Mouse (Mus musculus): Measurements from ENCODE around the gene Prdm1. TPM values are rescaled to one million over a fixed set of nuclear protein-coding genes. Genes with fewer than 3 reads are reported as not detected.

The Prdm1 gene
- polyA plus RNA-seq, 1 experiment from 2014 or later: 1.1 TPM

- H3K9me3 ChIP-seq (ENCODE audit: control insufficient read depth, low read length): no peaks in the 10 kb centered on the region
- no peak overlapping the region for H3K27ac ChIP-seq (ENCODE audit: low read depth, low read length)
- DNase-seq (ENCODE audit: low spot score, missing footprints) (no peak), ATAC-seq (ENCODE audit: low FRiP score) (no peak)
- no peak overlapping the region for H3K4me3 ChIP-seq (ENCODE audit: low read depth, low read length)
- no peak overlapping the region for H3K4me2 ChIP-seq
- H3K36me3 ChIP-seq (ENCODE audit: control insufficient read depth, insufficient read depth, low read length): no peaks in the 10 kb centered on the region
- H3K27me3 ChIP-seq (ENCODE audit: control insufficient read depth, insufficient read depth, low read length): peaks cover 20% of the 10 kb centered on the region
- peaks cover 10% of the 10 kb centered on the region; the same call in 1 of the 2 replicates for H3K4me1 ChIP-seq (ENCODE audit: control insufficient read depth, insufficient read depth, low read length)
- WGBS: 58% methylated on average over 2 of the region's 2 CpGs
- H3K9ac ChIP-seq (ENCODE audit: low read length): no peak overlapping the region
These were observed 74.2 kb downstream of the Prdm1 start for GRCm38 (mm10) chr10:44454111-44454510.

GRCm38 (mm10) chr10:44450835-44451234 lies 77.5 kb downstream of the Prdm1 start:
- Histone ChIP-seq H3K27ac (ENCODE audit: low read depth, low read length) (no peak overlapping the region), H3K4me2 (no peak overlapping the region), H3K4me1 (ENCODE audit: control insufficient read depth, insufficient read depth, low read length) (no peaks in the 10 kb centered on the region), H3K9ac (ENCODE audit: low read length) (no peak overlapping the region), H3K4me3 (ENCODE audit: low read depth, low read length) (no peak overlapping the region), H3K9me3 (ENCODE audit: control insufficient read depth, low read length) (no peaks in the 10 kb centered on the region), H3K36me3 (ENCODE audit: control insufficient read depth, insufficient read depth, low read length) (no peaks in the 10 kb centered on the region), H3K27me3 (ENCODE audit: control insufficient read depth, insufficient read depth, low read length) (peaks cover 3% of the 10 kb centered on the region)
- DNase-seq (ENCODE audit: low spot score, missing footprints) (no peak), ATAC-seq (ENCODE audit: low FRiP score) (no peak)
- 86% methylated on average over 2 of the region's 2 CpGs for WGBS

GRCm38 (mm10) chr10:44450108-44450507 lies 78.2 kb downstream of the Prdm1 start:
- WGBS: 75% methylated on average over 13 of the region's 13 CpGs
- H3K4me2 ChIP-seq: no peak overlapping the region
- H3K36me3 ChIP-seq (ENCODE audit: control insufficient read depth, insufficient read depth, low read length): no peaks in the 10 kb centered on the region
- H3K4me1 ChIP-seq (ENCODE audit: control insufficient read depth, insufficient read depth, low read length): no peaks in the 10 kb centered on the region
- H3K9ac ChIP-seq (ENCODE audit: low read length): no peak overlapping the region
- H3K4me3 ChIP-seq (ENCODE audit: low read depth, low read length): no peak overlapping the region
- ATAC-seq (ENCODE audit: low FRiP score) (no peak), DNase-seq (ENCODE audit: low spot score, missing footprints) (no peak)
- H3K27ac ChIP-seq (ENCODE audit: low read depth, low read length): no peak overlapping the region
- H3K27me3 ChIP-seq (ENCODE audit: control insufficient read depth, insufficient read depth, low read length): no peaks in the 10 kb centered on the region; the same call in 1 of the 2 replicates
- no peaks in the 10 kb centered on the region for H3K9me3 ChIP-seq (ENCODE audit: control insufficient read depth, low read length)

GRCm38 (mm10) chr10:44449666-44450065 lies 78.6 kb downstream of the Prdm1 start:
- WGBS: 61% methylated on average over 5 of the region's 5 CpGs
- Histone ChIP-seq H3K27ac (ENCODE audit: low read depth, low read length) (no peak overlapping the region), H3K9ac (ENCODE audit: low read length) (no peak overlapping the region), H3K4me2 (no peak overlapping the region), H3K27me3 (ENCODE audit: control insufficient read depth, insufficient read depth, low read length) (no peaks in the 10 kb centered on the region; the same call in 1 of the 2 replicates), H3K36me3 (ENCODE audit: control insufficient read depth, insufficient read depth, low read length) (no peaks in the 10 kb centered on the region), H3K9me3 (ENCODE audit: control insufficient read depth, low read length) (no peaks in the 10 kb centered on the region), H3K4me3 (ENCODE audit: low read depth, low read length) (no peak overlapping the region), H3K4me1 (ENCODE audit: control insufficient read depth, insufficient read depth, low read length) (no peaks in the 10 kb centered on the region)
- DNase-seq (ENCODE audit: low spot score, missing footprints) (no peak), ATAC-seq (ENCODE audit: low FRiP score) (no peak)

- Histone ChIP-seq H3K4me1 (ENCODE audit: control insufficient read depth, insufficient read depth, low read length) (no peaks in the 10 kb centered on the region), H3K9me3 (ENCODE audit: control insufficient read depth, low read length) (no peaks in the 10 kb centered on the region), H3K27me3 (ENCODE audit: control insufficient read depth, insufficient read depth, low read length) (no peaks in the 10 kb centered on the region), H3K4me3 (ENCODE audit: low read depth, low read length) (no peak overlapping the region), H3K36me3 (ENCODE audit: control insufficient read depth, insufficient read depth, low read length) (no peaks in the 10 kb centered on the region), H3K9ac (ENCODE audit: low read length) (no peak overlapping the region), H3K4me2 (no peak overlapping the region), H3K27ac (ENCODE audit: low read depth, low read length) (no peak overlapping the region)
- DNase-seq (ENCODE audit: low spot score, missing footprints) (no peak), ATAC-seq (ENCODE audit: low FRiP score) (no peak)
- 69% methylated on average over 12 of the region's 12 CpGs for WGBS
These were observed 80.1 kb downstream of the Prdm1 start for GRCm38 (mm10) chr10:44448165-44448564.

- no peak for DNase-seq (ENCODE audit: low spot score, missing footprints)
- H3K9ac ChIP-seq (ENCODE audit: low read length): no peak overlapping the region
- no peaks in the 10 kb centered on the region for H3K27me3 ChIP-seq (ENCODE audit: control insufficient read depth, insufficient read depth, low read length)
- H3K4me1 ChIP-seq (ENCODE audit: control insufficient read depth, insufficient read depth, low read length): no peaks in the 10 kb centered on the region
- H3K36me3 ChIP-seq (ENCODE audit: control insufficient read depth, insufficient read depth, low read length): no peaks in the 10 kb centered on the region
- H3K27ac ChIP-seq (ENCODE audit: low read depth, low read length): no peak overlapping the region
- no peak overlapping the region for H3K4me2 ChIP-seq
- 87% methylated on average over 14 of the region's 14 CpGs for WGBS
- no peak overlapping the region for H3K4me3 ChIP-seq (ENCODE audit: low read depth, low read length)
- ATAC-seq (ENCODE audit: low FRiP score): no peak
- H3K9me3 ChIP-seq (ENCODE audit: control insufficient read depth, low read length): no peaks in the 10 kb centered on the region
These were observed 80.7 kb downstream of the Prdm1 start for GRCm38 (mm10) chr10:44447406-44448139.

GRCm38 (mm10) chr10:44447001-44447400 lies 81.3 kb downstream of the Prdm1 start:
- Histone ChIP-seq H3K4me1 (ENCODE audit: control insufficient read depth, insufficient read depth, low read length) (no peaks in the 10 kb centered on the region), H3K36me3 (ENCODE audit: control insufficient read depth, insufficient read depth, low read length) (no peaks in the 10 kb centered on the region), H3K4me3 (ENCODE audit: low read depth, low read length) (no peak overlapping the region), H3K27ac (ENCODE audit: low read depth, low read length) (no peak overlapping the region), H3K9me3 (ENCODE audit: control insufficient read depth, low read length) (no peaks in the 10 kb centered on the region), H3K27me3 (ENCODE audit: control insufficient read depth, insufficient read depth, low read length) (no peaks in the 10 kb centered on the region), H3K9ac (ENCODE audit: low read length) (no peak overlapping the region), H3K4me2 (no peak overlapping the region)
- 89% methylated on average over 10 of the region's 10 CpGs for WGBS
- DNase-seq (ENCODE audit: low spot score, missing footprints): no peak
- no peak for ATAC-seq (ENCODE audit: low FRiP score)

- WGBS: 67% methylated on average over 4 of the region's 4 CpGs
- Histone ChIP-seq H3K27ac (ENCODE audit: low read depth, low read length) (no peak overlapping the region), H3K9ac (ENCODE audit: low read length) (no peak overlapping the region), H3K4me2 (no peak overlapping the region), H3K9me3 (ENCODE audit: control insufficient read depth, low read length) (no peaks in the 10 kb centered on the region), H3K4me3 (ENCODE audit: low read depth, low read length) (no peak overlapping the region), H3K36me3 (ENCODE audit: control insufficient read depth, insufficient read depth, low read length) (no peaks in the 10 kb centered on the region), H3K4me1 (ENCODE audit: control insufficient read depth, insufficient read depth, low read length) (no peaks in the 10 kb centered on the region), H3K27me3 (ENCODE audit: control insufficient read depth, insufficient read depth, low read length) (no peaks in the 10 kb centered on the region)
- ATAC-seq (ENCODE audit: low FRiP score) (no peak), DNase-seq (ENCODE audit: low spot score, missing footprints) (no peak)
These were observed 83.9 kb downstream of the Prdm1 start for GRCm38 (mm10) chr10:44444415-44444814.

- H3K27me3 ChIP-seq (ENCODE audit: control insufficient read depth, insufficient read depth, low read length): no peaks in the 10 kb centered on the region
- H3K4me1 ChIP-seq (ENCODE audit: control insufficient read depth, insufficient read depth, low read length): no peaks in the 10 kb centered on the region
- no peak overlapping the region for H3K4me3 ChIP-seq (ENCODE audit: low read depth, low read length)
- 87% methylated on average over 12 of the region's 12 CpGs for WGBS
- no peak for DNase-seq (ENCODE audit: low spot score, missing footprints)
- no peak overlapping the region for H3K4me2 ChIP-seq
- no peak for ATAC-seq (ENCODE audit: low FRiP score)
- H3K9ac ChIP-seq (ENCODE audit: low read length): no peak overlapping the region
- H3K36me3 ChIP-seq (ENCODE audit: control insufficient read depth, insufficient read depth, low read length): no peaks in the 10 kb centered on the region
- no peaks in the 10 kb centered on the region for H3K9me3 ChIP-seq (ENCODE audit: control insufficient read depth, low read length)
- no peak overlapping the region for H3K27ac ChIP-seq (ENCODE audit: low read depth, low read length)
These were observed 84.6 kb downstream of the Prdm1 start for GRCm38 (mm10) chr10:44443696-44444095.
